Mouse (Mus musculus) lung, postnatal 0 days (tissue): ENCODE measurements around the gene Gm20538. TPM values are rescaled to one million over a fixed set of nuclear protein-coding genes. Genes with fewer than 3 reads are reported as not detected.
A peak's percentile ranks its signal among the peaks of the same experiment; 100 is the strongest.

Experiments
- ATAC-seq: fragments of 200-750 bp; cut with Nextera tagmentation; 2 replicates; pipeline ENCODE4 v1.8.0; 2017; ENCODE audit warnings: moderate library complexity
- DNase-seq: peaks from one replicate; pipeline ENCODE4 v3.0.0-alpha.2; 2016; ENCODE audit warnings: low spot score
- H3K27ac ChIP-seq: fragments of 300-500 bp; sonication (generic); 2 replicates; pipeline ENCODE4 v1.5.1; 2014; ENCODE audit warnings: antibody characterized with exemption, mild to moderate bottlenecking, low read length, mixed read lengths
- H3K27me3 ChIP-seq: fragments of 300-500 bp; sonication (generic); replicated peaks from 2 replicates; pipeline ENCODE4 v1.6.1; 2014; ENCODE audit warnings: low read length, mixed read lengths; ENCODE audit not compliant: insufficient read depth
- H3K36me3 ChIP-seq: fragments of 300-500 bp; sonication (generic); 2 replicates; pipeline ENCODE4 v1.6.1; 2014; ENCODE audit warnings: low read length, mixed read lengths; ENCODE audit not compliant: insufficient read depth
- H3K4me1 ChIP-seq: fragments of 300-500 bp; sonication (generic); 2 replicates; pipeline ENCODE4 v1.6.1; 2014; ENCODE audit warnings: antibody characterized with exemption, low read depth, low read length, mixed read lengths; ENCODE audit not compliant: insufficient read depth
- H3K4me2 ChIP-seq: fragments of 300-500 bp; sonication (generic); replicated peaks from 2 replicates; pipeline ENCODE4 v1.6.1; 2014; ENCODE audit warnings: low read depth, mild to moderate bottlenecking, low read length, moderate library complexity, mixed read lengths
- H3K4me3 ChIP-seq: fragments of 300-500 bp; sonication (generic); 2 replicates; pipeline ENCODE4 v1.5.1; 2014; ENCODE audit warnings: low read depth, low read length
- H3K9ac ChIP-seq: fragments of 300-500 bp; sonication (generic); replicated peaks from 2 replicates; pipeline ENCODE4 v1.6.1; 2014; ENCODE audit warnings: low read depth, mild to moderate bottlenecking
- H3K9me3 ChIP-seq: fragments of 300-500 bp; sonication (generic); 2 replicates; pipeline ENCODE4 v1.6.1; 2016; ENCODE audit warnings: low read length, mixed read lengths
- CTCF ChIP-seq: IDR thresholded peaks from 2 replicates; pipeline ENCODE4 v1.5.1; 2016; ENCODE audit warnings: antibody characterized with exemption, mild to moderate bottlenecking
- EP300 ChIP-seq: IDR thresholded peaks from 2 replicates; pipeline ENCODE4 v1.6.1; 2016; ENCODE audit warnings: antibody characterized with exemption, mild to moderate bottlenecking, control low read depth
- WGBS: fragments of 180-500 bp; shearing (Covaris S2); extraction: QIAGEN DNeasy Blood & Tissue Kit; methylation state at CpG from one replicate; pipeline ENCODE4 v1.1.7; 2014; 5-methylcytosine and 5-hydroxymethylcytosine counted together
- polyA plus RNA-seq: library from polyadenylated mRNA; unstranded; fragments of >200 nt; fragmentation: Nextera tagmentation; extraction: Ambion mirVana; gene quantifications from 2 replicates; pipeline ENCODE4 v1.2.1, GENCODE M21; 2015

The Gm20538 gene
- polyA plus RNA-seq, 1 experiment from 2014 or later, result 0.86 TPM

DNA sequence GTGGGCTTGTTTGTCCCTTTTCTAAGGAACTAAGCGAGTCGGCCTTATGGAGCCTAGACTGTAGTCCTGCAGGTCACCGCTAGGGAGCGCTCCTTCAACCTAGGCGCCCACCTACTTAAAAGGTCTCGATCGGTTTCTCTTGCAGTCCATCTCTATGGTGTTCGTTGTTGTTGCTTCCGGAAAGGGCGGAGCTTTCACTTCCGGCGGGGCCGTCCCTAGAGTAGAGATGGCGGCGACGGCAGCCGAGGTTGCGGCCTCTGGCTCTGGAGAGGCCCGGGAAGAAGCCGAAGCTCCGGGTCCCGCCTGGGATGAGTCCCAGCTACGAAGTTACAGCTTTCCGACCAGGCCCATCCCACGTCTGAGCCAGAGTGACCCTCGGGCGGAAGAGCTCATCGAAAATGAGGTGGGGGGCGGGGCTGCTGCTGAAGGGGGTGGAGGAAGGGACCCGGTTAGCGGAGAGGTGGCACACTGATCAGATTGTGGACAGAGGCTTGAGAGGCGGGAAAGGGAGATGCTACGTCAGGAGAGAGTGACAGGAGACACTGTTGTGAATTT lies 10.1 kb upstream of the Gm20538 start, which contains the start of gene Hif1an:
Gene Hif1an, plus strand, starts transcription at position 199 of the 555 bp plus-strand sequence.
- Histone ChIP-seq H3K9me3 (no peaks in the 10 kb centered on the region), H3K9ac (peak within 1 kb of the TSS; percentile 67), H3K27ac (peak within 1 kb of the TSS; percentile 79), H3K4me1 (peaks cover 8% of the 10 kb centered on the region), H3K27me3 (no peaks in the 10 kb centered on the region), H3K4me3 (peak within 1 kb of the TSS; percentile 84), H3K36me3 (peaks cover 13% of the 10 kb centered on the region; the same call in 1 of the 2 replicates), H3K4me2 (peak within 1 kb of the TSS; percentile 61)
- peak; percentile 98 for DNase-seq
- TF ChIP-seq CTCF (peak; percentile 93), EP300 (peak; percentile 70)
- under 1% methylated on average over 33 of the region's 33 CpGs for WGBS
- ATAC-seq, result peak; percentile 98

DNA sequence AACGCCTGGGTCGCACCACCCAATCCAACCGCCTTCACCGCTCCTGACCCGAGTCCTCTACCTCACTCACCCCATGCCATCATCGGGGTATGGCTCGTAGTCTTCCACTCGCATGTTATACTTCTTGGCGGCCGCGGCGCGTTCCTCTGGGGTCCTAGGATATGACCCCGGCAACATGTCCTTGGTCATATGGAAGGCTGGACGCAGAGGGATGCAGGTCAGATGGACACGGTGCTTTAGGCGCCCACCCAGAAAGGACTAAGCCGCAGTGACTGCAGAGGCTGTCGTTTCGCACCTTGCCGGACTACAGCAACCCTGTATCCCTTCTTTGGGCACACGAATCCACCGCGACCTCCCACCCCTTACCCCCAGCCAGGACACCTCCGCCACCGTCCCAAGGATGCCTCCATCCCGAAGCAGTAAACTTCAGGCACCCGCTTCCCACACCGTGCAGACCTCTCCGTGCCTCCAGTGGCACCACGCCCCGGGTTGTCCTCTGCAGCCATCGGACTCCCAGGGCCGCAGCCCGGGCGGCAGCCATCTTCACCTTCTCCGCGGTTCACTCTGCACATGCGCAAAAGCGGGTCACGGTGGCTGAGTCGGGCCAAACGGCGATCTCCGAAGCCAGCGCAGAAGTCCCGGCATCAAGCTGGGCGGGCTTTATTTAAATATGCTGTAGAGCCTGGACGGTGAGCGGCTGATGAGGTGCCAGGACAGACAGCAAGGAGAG lies 2.4 kb upstream of the Gm20538 start, which contains the start of gene Ndufb8:
Gene Ndufb8, minus strand, starts transcription at position 580 of the 730 bp plus-strand sequence.
- H3K4me2 ChIP-seq, result peak within 1 kb of the TSS; percentile 90
- H3K9ac ChIP-seq, result peak within 1 kb of the TSS; percentile 88
- TF ChIP-seq EP300 (no peak), CTCF (no peak)
- H3K4me3 ChIP-seq, result peak within 1 kb of the TSS; percentile 86
- DNase-seq (peak; percentile 95), ATAC-seq (peak; percentile 96)
- under 1% methylated on average over 50 of the region's 50 CpGs for WGBS
- peaks cover 12% of the 10 kb centered on the region; the same call in 1 of the 2 replicates for H3K36me3 ChIP-seq
- H3K27me3 ChIP-seq, result no peaks in the 10 kb centered on the region
- H3K9me3 ChIP-seq, result no peaks in the 10 kb centered on the region
- peaks cover 9% of the 10 kb centered on the region; the same call in 1 of the 2 replicates for H3K4me1 ChIP-seq
- peak within 1 kb of the TSS; percentile 54 for H3K27ac ChIP-seq

DNA sequence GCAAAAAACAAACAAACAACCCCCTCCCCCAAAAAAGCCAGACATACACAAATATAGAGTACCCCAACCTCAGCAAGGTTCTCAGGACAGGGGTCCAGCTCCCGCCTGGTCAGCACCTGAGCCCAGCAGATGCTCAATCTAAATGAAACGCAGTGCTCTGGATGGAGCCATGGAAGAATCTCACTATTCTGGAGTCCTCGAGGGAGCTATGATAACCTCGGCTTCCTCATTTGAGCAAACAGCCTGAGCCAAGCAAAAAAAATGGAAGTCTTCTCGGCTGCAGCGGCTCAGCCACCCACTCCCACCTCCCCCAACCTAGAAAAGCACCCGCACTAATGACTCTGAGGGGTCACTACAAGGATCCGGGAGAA lies 1.8 kb upstream of the Gm20538 start:
- Histone ChIP-seq H3K9ac (peak overlapping the region; percentile 88), H3K27me3 (no peaks in the 10 kb centered on the region), H3K36me3 (peaks cover 18% of the 10 kb centered on the region; the same call in 1 of the 2 replicates), H3K27ac (0 out of 2 replicates have a peak overlapping the region, but pooled peaks have one; percentile 54), H3K4me3 (peak overlapping the region; percentile 86), H3K9me3 (no peaks in the 10 kb centered on the region), H3K4me1 (peaks cover 9% of the 10 kb centered on the region; the same call in 1 of the 2 replicates), H3K4me2 (peak overlapping the region; percentile 90)
- ATAC-seq (no peak), DNase-seq (no peak)
- WGBS, result 3% methylated on average over 8 of the region's 8 CpGs
- TF ChIP-seq CTCF (no peak), EP300 (no peak)

DNA sequence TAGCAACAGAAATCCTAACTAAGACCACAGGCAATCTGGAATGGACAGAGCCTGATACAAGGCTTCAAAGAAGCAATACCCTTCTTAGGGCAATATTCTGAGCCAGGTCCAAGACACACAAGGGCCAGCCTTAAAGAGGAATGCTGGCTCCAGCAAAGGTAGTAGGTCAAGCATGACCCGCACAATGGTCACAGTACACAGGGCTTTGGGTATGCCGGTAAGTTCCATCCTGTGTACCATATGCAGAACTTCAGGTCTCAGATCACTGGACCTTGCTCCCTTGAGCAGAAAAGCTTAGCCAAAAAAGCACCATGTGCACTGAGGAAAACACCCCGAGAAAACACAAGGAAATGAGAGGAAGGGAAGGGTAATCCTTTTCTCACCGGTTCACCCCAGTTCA lies 655 bp upstream of the Gm20538 start:
- Histone ChIP-seq H3K9ac (no peak overlapping the region), H3K4me2 (no peak overlapping the region), H3K4me3 (no peak overlapping the region), H3K4me1 (peaks cover 9% of the 10 kb centered on the region; the same call in 1 of the 2 replicates), H3K27ac (no peak overlapping the region), H3K36me3 (peaks cover 28% of the 10 kb centered on the region; the same call in 1 of the 2 replicates), H3K27me3 (no peaks in the 10 kb centered on the region), H3K9me3 (no peaks in the 10 kb centered on the region)
- WGBS, result 92% methylated on average over 4 of the region's 4 CpGs
- DNase-seq (no peak), ATAC-seq (no peak)
- no peak for TF ChIP-seq CTCF
- TF ChIP-seq EP300, result no peak

DNA sequence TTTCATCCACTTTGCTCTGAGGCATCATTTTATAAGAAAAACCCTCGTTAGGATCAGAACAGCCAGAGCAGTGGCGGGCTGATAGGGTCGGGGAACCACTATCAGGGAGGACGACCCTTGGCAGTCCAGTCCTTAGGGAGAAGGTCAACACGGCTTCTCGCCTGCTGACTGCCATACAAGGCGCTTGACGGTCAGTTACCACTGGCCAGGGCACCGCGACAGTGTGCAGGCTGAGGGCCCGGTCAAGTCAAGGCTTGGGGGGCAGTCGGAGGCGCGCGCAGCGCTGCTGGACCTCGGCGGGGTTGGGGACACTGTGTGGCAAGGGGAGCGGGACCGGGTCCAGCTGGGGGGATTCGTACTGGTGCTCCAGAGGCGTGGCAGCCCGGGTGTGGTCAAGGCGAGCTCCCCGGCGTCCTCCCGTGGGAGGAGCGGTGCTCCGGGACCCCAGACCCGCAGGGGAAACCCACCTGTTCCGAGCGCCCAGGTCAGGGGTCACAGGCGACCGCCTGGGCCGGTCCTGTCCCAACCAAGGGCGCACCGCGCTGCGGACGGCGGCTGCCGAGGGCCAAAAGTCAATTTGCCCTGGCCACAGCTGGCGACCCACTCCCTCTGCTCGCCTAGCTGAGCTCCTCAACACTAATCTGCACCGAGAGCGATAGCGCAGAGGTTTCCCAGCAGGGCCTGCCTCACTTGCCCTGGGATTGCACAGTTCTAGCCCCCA lies 7.2 kb downstream of the Gm20538 start, which contains the start of gene Sec31b:
Gene Sec31b, minus strand, starts transcription at position 544 of the 721 bp plus-strand sequence.
- H3K36me3 ChIP-seq, result peaks cover 23% of the 10 kb centered on the region; the same call in 1 of the 2 replicates

More for the DNA sequence above, 7.2 kb downstream of the Gm20538 start, which contains the start of gene Sec31b:
- Histone ChIP-seq H3K9me3 (no peaks in the 10 kb centered on the region), H3K4me3 (peak within 1 kb of the TSS; percentile 47), H3K9ac (peak within 1 kb of the TSS; percentile 41), H3K27me3 (no peaks in the 10 kb centered on the region), H3K4me2 (peak within 1 kb of the TSS; percentile 91), H3K4me1 (no peaks in the 10 kb centered on the region; the same call in 1 of the 2 replicates), H3K27ac (no peak within 1 kb of the TSS)
- no peak for TF ChIP-seq EP300
- TF ChIP-seq CTCF, result no peak
- ATAC-seq (peak; percentile 64), DNase-seq (peak; percentile 22)
- 2% methylated on average over 44 of the region's 47 CpGs for WGBS
